Mouse (Mus musculus) midbrain, embryonic 16.5 days (tissue): ENCODE data around the gene Med9. TPM values are rescaled to one million over a fixed set of nuclear protein-coding genes. Genes with fewer than 3 reads are reported as not detected.

Experiments used
- ATAC-seq: fragments of 200-750 bp; cut with Nextera tagmentation; 2 replicates; pipeline ENCODE4 v1.8.0; 2017; ENCODE audit warnings: moderate TSS enrichment
- H3K27ac ChIP-seq: fragments of 300-500 bp; sonication (generic); 2 replicates; pipeline ENCODE4 v1.5.1; 2014; ENCODE audit warnings: mild to moderate bottlenecking, low read length, mixed read lengths
- H3K27me3 ChIP-seq: fragments of 300-500 bp; sonication (generic); 2 replicates; pipeline ENCODE4 v1.6.1; 2014; ENCODE audit warnings: low read depth, low read length, mixed read lengths; ENCODE audit not compliant: control insufficient read depth, insufficient read depth
- H3K36me3 ChIP-seq: fragments of 300-500 bp; sonication (generic); 2 replicates; pipeline ENCODE4 v1.6.1; 2014; ENCODE audit warnings: mild to moderate bottlenecking, low read length, moderate library complexity, mixed read lengths; ENCODE audit not compliant: control insufficient read depth, insufficient read depth
- H3K4me1 ChIP-seq: fragments of 300-500 bp; sonication (generic); 2 replicates; pipeline ENCODE4 v1.6.1; 2014; ENCODE audit warnings: mild to moderate bottlenecking, low read length, mixed read lengths; ENCODE audit not compliant: control insufficient read depth, insufficient read depth
- H3K4me2 ChIP-seq: fragments of 300-500 bp; sonication (generic); 2 replicates; pipeline ENCODE4 v1.6.1; 2014; ENCODE audit warnings: mild to moderate bottlenecking, low read length, mixed read lengths
- H3K4me3 ChIP-seq: fragments of 300-500 bp; sonication (generic); 2 replicates; pipeline ENCODE4 v1.5.1; 2014; ENCODE audit warnings: low read depth, mild to moderate bottlenecking, low read length, moderate library complexity, mixed read lengths
- H3K9ac ChIP-seq: fragments of 300-500 bp; sonication (generic); 2 replicates; pipeline ENCODE4 v1.6.1; 2014; ENCODE audit warnings: low read depth, low read length, mixed read lengths
- H3K9me3 ChIP-seq: fragments of 300-500 bp; sonication (generic); replicated peaks from 2 replicates; pipeline ENCODE4 v1.6.1; 2014; ENCODE audit warnings: mild to moderate bottlenecking, low read length, mixed read lengths; ENCODE audit not compliant: control insufficient read depth, poor library complexity, severe bottlenecking
- WGBS: fragments of 180-500 bp; shearing (Covaris S2); extraction: QIAGEN DNeasy Blood & Tissue Kit; methylation state at CpG from one replicate; pipeline ENCODE4 v1.1.7; 2014; 5-methylcytosine and 5-hydroxymethylcytosine counted together
- polyA plus RNA-seq: library from polyadenylated mRNA; unstranded; fragments of >200 nt; fragmentation: Nextera tagmentation; extraction: Ambion mirVana; gene quantifications from 2 replicates; pipeline ENCODE4 v1.2.1, GENCODE M21; 2015

Gene Med9
- polyA plus RNA-seq, 1 experiment from 2014 or later = 33.4 TPM

- Histone ChIP-seq H3K27me3 (no peaks in the 10 kb centered on the region), H3K9me3 (no peaks in the 10 kb centered on the region), H3K27ac (no peak overlapping the region), H3K4me2 (no peak overlapping the region), H3K4me3 (no peak overlapping the region), H3K4me1 (no peaks in the 10 kb centered on the region), H3K9ac (no peak overlapping the region), H3K36me3 (no peaks in the 10 kb centered on the region)
- 84% methylated on average over 4 of the region's 4 CpGs for WGBS
- no peak for ATAC-seq
Observed at GRCm38 (mm10) chr11:59913702-59914101, 34.3 kb upstream of the Med9 start.

GRCm38 (mm10) chr11:59918014-59918413, 30.0 kb upstream of the Med9 start:
- Histone ChIP-seq H3K4me3 (no peak overlapping the region), H3K36me3 (no peaks in the 10 kb centered on the region), H3K9me3 (no peaks in the 10 kb centered on the region), H3K27me3 (no peaks in the 10 kb centered on the region), H3K4me1 (no peaks in the 10 kb centered on the region), H3K4me2 (no peak overlapping the region), H3K27ac (no peak overlapping the region), H3K9ac (no peak overlapping the region)
- 60% methylated on average over 4 of the region's 4 CpGs for WGBS
- no peak for ATAC-seq

GRCm38 (mm10) chr11:59919401-59919800, 28.6 kb upstream of the Med9 start:
- H3K9me3 ChIP-seq = no peaks in the 10 kb centered on the region
- H3K27me3 ChIP-seq = no peaks in the 10 kb centered on the region
- no peaks in the 10 kb centered on the region for H3K4me1 ChIP-seq
- no peak overlapping the region for H3K27ac ChIP-seq
- no peak overlapping the region for H3K9ac ChIP-seq
- ATAC-seq = no peak
- H3K36me3 ChIP-seq = no peaks in the 10 kb centered on the region
- WGBS = 66% methylated on average over 3 of the region's 3 CpGs
- no peak overlapping the region for H3K4me3 ChIP-seq
- no peak overlapping the region for H3K4me2 ChIP-seq

DNA sequence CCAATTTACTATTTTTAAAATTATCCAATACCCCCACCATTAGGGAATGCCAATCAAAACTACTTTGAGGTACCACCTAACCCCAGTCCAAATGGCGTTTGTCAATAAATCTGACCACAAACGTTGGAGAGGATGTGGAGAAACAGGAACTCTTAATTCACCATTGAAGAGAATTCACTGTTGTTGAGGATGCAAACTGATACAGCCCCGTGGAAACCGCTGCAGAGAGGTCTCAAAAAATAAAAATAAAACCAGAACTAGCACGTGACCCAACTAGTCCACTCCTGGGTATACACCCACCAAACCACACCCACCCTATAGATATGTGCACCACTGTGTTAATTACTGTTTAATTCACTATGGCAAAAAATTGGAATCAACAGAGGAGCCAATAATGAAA, 27.7 kb upstream of the Med9 start:
- H3K27ac ChIP-seq = no peak overlapping the region
- H3K9me3 ChIP-seq = no peaks in the 10 kb centered on the region
- no peak overlapping the region for H3K4me2 ChIP-seq
- H3K9ac ChIP-seq = no peak overlapping the region
- no peak for ATAC-seq
- no peaks in the 10 kb centered on the region for H3K36me3 ChIP-seq
- no peaks in the 10 kb centered on the region for H3K4me1 ChIP-seq
- H3K4me3 ChIP-seq = no peak overlapping the region
- 78% methylated on average over 5 of the region's 5 CpGs for WGBS
- no peaks in the 10 kb centered on the region for H3K27me3 ChIP-seq

DNA sequence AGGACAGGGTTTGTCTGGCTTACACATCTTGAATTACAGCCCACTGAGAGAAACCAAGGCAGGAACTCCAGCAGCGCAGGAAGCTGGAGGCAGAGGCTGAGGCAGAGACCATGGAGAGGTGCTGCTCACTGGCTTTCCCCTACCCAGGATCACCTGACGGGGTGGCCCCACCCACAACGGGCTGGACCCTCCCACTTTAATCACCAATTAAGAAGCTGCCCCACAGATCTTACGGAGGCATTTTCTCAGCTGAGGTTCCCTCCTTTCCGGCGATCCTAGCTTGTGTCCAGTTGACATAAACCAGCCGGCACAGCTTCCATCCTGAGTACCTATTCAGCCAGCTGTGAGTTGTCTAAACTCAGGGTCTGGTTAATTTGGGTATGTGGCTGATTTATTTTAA, 26.7 kb upstream of the Med9 start:
- no peaks in the 10 kb centered on the region for H3K9me3 ChIP-seq
- WGBS = 21% methylated on average over 7 of the region's 7 CpGs
- no peak overlapping the region for H3K9ac ChIP-seq
- no peak overlapping the region for H3K27ac ChIP-seq
- no peaks in the 10 kb centered on the region for H3K36me3 ChIP-seq
- no peaks in the 10 kb centered on the region for H3K4me1 ChIP-seq
- H3K4me3 ChIP-seq = no peak overlapping the region
- H3K4me2 ChIP-seq = no peak overlapping the region
- no peak for ATAC-seq
- H3K27me3 ChIP-seq = no peaks in the 10 kb centered on the region

DNA sequence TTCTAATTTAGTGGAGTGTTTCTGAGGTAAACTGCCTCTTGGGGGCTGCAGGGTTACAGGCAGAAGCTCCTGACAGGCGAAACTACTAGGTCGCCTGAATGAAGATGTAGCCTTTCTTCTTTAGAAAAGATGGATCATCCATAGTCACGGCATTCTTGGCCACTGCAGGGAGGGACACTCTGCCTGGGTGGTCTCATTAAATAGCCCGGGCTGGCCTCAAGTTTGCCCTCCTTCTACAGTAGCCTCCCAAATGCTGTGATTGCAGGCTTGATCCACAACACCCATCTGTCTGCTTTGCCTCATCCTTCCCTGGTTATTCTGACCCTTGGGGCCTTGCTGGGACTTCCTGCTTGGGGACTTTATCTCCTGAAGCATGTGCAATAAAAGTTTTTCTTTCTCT, 18.0 kb upstream of the Med9 start:
- H3K9ac ChIP-seq = no peak overlapping the region
- H3K4me3 ChIP-seq = no peak overlapping the region
- H3K27me3 ChIP-seq = no peaks in the 10 kb centered on the region
- H3K27ac ChIP-seq = no peak overlapping the region
- H3K36me3 ChIP-seq = no peaks in the 10 kb centered on the region
- peaks cover 4% of the 10 kb centered on the region; the same call in 1 of the 2 replicates for H3K4me1 ChIP-seq
- 50% methylated on average over 4 of the region's 4 CpGs for WGBS
- no peaks in the 10 kb centered on the region for H3K9me3 ChIP-seq
- H3K4me2 ChIP-seq = no peak overlapping the region
- ATAC-seq = no peak

DNA sequence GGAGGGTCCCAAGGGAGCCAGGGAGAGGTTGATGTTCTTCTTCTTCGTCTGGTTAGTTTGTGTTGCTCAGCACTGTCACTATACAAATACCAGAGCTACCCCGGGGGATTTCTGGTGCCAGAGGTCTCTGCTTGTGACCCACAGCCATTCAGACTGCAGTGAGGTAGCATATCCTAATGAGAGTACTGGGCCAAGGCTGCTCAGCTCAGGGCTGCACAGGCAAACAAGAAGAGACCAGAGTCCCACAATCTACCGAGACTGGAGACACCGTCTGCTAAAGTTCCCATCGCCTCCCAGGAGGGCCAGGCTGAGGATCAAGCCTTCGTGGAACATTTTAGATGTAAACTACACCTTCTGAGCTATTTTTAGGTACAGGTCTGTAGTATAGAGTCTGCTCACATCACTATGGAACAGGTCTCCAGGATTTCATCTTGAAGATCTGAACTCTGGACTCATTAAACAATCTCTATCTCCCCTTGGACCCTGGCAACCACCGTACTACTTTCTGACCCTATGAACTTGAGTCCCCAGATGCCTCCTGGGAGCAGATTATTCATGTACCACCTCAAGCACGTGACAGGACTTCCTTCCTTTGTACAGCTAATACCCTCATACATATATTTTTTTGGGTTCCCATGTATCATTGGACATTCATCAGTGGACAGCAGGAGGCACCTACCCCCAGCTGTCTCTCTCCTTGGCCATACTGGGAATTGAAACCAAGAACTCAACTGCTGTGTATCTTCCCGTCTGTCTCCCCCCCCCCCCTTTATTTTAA, 15.3 kb upstream of the Med9 start:
- no peak overlapping the region for H3K4me3 ChIP-seq
- 71% methylated on average over 9 of the region's 9 CpGs for WGBS
- no peak for ATAC-seq

DNA sequence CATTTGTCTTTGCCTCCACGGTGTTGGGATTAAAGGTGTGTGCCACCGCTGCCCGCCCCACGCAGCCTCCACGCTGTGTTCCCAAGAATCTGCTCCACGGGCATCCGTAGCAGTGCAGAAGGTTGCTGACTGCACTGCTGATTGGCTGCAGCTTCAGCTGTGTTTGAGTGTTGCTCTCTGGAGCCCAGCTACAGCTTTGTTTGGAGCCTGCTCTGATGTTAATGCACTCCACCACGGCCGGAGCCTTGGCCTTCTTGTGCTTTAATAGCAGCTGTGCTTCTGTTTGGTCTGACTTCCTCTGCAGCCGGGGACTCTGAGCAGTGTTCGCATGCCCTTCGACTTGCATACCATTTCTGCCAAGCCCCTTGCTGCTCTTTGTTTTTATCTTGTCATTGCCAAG, 14.1 kb upstream of the Med9 start:
- Histone ChIP-seq H3K27ac (peak overlapping the region; percentile 67), H3K4me2 (0 out of 2 replicates have a peak overlapping the region, but pooled peaks have one; percentile 25), H3K9ac (peak overlapping the region; percentile 38; the same call in 1 of the 2 replicates), H3K4me1 (peaks cover 4% of the 10 kb centered on the region; the same call in 1 of the 2 replicates), H3K9me3 (no peaks in the 10 kb centered on the region), H3K27me3 (no peaks in the 10 kb centered on the region), H3K4me3 (no peak overlapping the region), H3K36me3 (no peaks in the 10 kb centered on the region)
- 30% methylated on average over 12 of the region's 12 CpGs for WGBS
- peak; percentile 58; the same call in 1 of the 2 replicates for ATAC-seq

More for the DNA sequence above, 15.3 kb upstream of the Med9 start:
- no peak overlapping the region for H3K9ac ChIP-seq
- H3K4me1 ChIP-seq = peaks cover 4% of the 10 kb centered on the region; the same call in 1 of the 2 replicates
- H3K36me3 ChIP-seq = no peaks in the 10 kb centered on the region
- no peak overlapping the region for H3K4me2 ChIP-seq
- no peak overlapping the region for H3K27ac ChIP-seq
- H3K27me3 ChIP-seq = no peaks in the 10 kb centered on the region
- no peaks in the 10 kb centered on the region for H3K9me3 ChIP-seq

DNA sequence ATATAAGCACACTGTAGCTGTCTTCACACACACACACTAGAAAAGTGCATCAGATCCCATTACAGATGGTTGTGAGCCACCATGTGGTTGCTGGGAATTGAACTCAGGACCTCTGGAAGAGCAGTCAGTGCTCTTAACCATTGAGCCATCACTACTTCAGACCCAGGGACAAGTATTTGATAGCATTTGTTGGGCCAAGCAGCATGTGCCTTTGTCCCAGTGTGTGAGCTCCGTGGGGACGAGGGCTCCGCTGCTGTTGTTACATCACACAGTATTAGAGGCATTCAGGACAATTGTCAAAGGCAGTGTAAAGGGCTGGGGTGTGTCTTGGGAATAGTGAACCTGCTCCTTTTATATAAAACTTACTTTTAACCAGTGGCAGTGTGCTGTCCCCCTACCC, 11.0 kb upstream of the Med9 start:
- Histone ChIP-seq H3K9ac (no peak overlapping the region), H3K27ac (no peak overlapping the region), H3K36me3 (no peaks in the 10 kb centered on the region), H3K4me3 (no peak overlapping the region), H3K4me1 (peaks cover 4% of the 10 kb centered on the region; the same call in 1 of the 2 replicates), H3K27me3 (no peaks in the 10 kb centered on the region), H3K4me2 (no peak overlapping the region), H3K9me3 (no peaks in the 10 kb centered on the region)
- no peak for ATAC-seq
- WGBS = 77% methylated on average over 3 of the region's 3 CpGs
